Mouse (Mus musculus): ENCODE measurements at regions not wholly inside any gene's neighbourhood (a gene's known extent, or its start where the extent isn't known, plus 50 kb on each side); places are given as distances from the start of the nearest gene placed in this dataset.

DNA sequence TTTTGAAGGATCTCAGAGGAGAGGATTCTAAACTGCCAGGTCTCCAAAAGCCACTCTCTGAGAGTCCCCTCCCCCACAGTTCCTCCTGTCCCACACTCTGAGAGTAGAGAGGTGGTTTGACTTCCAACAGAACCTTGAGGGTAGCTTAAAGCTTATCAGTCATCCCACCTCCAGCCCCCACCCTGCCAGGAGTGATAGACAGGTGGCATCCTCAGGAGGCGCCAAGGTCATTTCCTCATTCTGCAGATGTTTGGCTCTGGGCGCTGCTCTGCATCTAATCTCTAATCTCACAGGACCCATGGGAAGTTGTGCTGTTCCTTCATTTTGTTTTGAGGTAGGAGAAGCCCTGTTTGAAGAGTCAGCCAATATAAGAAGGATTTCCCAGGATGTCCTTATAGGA lies 96.2 kb downstream of the Hes1 start:
- no peak for DNase-seq

DNA sequence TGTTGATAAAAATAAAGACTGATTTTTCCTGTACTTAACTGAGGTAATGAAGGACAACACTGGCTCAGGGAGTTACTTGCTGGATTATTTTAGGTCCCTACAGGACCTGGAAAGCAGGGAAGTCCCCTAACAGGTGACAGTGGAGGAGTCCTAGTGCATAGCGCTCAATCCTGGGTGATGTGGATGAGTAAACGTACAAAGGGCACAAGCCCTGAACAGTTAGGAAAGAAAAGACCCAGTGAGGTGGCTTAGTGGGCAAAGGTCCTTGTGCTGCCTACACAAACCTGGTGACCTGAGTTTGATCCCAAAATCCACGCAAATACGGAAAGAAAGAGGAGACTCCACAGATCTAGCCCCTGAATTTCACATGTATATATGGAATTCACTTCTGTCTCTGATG lies 99.1 kb downstream of the Hes1 start:
- no peak for DNase-seq

DNA sequence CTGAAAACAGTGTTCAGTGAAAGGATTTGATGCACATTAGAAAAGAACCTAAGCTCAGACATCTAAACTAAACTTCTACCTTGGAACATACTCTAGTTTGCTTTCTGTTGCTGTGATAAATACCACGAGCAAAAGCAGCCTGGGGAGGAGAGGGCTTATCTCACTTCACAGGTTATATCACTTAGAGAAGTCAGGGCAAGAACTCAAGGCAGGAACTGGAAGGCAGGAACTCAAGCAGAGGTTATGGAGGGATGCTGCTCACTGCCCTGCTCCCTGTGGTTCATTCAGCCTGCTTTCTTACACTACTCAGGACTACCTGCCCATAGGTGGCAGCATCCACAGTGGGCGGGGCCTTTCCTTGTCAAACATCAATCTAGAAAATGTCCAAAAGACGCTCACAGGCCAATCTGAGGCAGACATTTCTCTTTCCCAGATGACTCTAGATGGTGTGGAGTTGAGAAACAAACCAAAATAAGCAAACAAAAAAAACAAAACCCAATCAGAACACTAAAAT lies 101.5 kb downstream of the Hes1 start:
- no peak for DNase-seq

DNA sequence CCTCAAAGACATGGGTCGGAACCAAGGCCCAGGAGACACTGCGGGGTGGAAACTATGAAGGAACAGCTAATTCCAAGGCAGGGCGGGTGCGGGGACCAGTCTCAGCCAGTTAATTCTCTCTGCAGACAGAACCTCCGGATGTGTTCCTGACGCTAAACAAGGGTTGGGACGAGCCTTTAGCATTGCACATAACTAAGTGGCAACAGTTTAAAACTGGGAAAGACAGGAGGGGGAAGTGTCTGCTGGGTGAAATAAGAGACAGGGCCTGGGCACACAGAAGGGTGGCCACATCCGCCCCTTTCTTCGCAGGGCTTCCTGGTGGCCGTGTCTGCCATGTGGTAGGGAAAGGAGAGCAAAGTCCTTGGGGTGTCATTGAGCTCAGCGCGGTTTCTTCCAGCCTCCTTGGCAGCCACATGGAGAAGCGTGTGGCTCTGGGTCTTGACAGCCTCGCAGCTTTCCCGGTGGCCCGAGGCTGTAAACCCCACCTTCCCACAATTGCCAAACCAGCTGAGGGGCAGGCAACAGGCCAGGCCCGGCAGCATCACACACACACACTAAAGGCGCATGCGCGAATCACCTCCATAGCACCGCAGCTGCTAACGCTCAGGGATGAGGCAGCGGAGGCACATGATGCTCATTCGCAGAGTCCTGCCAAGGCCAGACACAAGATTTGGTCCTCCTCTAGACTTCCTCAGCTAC lies 95.8 kb downstream of the Cpn2 start:
- peak; percentile 46 to 58 for DNase-seq

DNA sequence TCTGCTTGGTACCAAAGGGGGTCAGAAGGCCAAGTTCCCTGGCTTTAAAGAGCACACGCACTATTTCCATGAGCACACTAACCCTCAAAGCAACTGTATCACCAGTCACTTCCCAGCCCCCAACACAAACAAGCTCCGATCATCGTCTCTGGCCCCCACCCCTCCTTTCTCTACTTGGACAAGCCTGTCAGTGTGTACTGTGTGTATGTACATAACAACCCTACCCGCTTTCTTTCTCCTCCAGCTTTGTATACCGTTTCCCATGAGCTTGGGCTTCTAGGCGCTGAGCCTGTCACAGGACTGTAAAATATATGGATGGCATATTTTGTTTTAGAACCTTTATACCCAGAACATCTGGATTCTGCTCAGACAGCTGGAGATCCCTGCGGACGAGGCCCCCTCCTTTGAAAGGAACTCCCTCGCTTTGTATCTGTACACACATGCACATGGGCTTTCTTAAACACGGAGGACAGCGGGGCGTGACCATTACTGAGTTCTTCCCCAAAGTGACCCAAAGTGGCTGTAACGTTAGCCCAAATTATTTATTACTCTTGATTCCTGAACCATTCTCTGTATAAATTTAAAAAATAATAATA lies 95.1 kb downstream of the Cpn2 start:
- DNase-seq = no peak

DNA sequence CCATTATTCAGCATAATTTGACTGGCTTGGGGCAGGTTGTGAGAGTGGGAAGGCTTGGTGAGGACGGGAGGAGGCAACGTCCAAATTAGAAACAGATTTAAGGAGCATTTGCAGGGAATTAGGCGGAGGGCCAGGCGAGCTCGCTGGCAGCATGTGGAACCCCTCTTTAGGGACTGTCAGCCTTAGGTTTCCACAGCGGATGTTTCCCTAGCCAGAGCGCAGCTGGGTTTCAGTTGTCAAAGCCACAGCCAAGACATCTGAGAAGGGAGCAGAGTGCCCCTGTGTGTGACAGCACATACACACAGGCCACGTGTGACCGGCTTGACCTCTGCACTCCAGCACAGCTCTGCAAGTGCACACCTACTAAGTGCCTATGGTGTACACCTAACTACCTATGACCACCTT lies 94.5 kb downstream of the Cpn2 start:
- DNase-seq = peak in 1 of 2 experiments; percentile 44

DNA sequence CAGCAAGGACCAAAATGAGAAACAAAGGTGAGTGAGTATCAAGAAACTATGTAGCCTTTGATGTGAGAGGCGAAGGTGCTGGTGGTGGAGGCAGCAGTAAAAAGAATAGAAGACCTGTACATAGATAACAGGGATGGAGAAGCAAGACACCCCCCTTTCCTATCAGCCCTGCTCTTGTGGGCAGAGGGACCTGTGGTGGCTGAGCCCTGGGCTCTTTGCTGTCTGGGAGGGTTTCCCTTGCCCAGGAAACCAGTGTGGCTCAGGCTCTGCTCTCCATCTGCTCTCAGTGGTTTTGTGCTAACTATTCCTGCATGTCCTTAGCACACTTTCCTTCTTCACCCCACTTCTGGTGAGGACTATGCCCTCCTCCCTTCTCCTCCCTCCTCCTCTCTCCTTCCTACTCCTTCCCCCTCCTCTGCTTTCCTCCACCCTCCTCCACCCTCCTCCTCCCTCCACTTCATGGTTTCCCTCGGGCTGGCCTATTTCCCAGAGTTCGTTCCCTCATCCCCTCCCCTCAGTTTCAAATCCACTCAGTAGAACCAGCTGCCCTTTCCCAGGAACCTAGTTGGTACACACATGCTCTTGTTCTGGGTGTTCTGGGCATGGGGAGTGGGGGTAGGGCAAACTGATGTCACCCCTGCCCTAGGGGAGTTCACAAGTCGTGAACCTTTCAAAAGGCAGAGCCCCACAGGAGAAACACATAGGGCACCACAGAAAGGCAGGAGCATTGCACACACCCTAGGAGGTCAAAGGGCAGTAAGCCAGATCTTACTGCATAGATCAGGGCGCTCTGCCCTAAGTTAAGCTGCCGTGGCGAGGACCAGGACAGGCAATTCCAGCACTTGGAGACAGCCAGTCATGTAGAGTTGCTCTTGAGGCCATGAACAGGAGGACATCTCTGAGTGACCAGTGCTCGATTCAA lies 93.1 kb downstream of the Cpn2 start:
- DNase-seq = peak; percentile 55 to 70

DNA sequence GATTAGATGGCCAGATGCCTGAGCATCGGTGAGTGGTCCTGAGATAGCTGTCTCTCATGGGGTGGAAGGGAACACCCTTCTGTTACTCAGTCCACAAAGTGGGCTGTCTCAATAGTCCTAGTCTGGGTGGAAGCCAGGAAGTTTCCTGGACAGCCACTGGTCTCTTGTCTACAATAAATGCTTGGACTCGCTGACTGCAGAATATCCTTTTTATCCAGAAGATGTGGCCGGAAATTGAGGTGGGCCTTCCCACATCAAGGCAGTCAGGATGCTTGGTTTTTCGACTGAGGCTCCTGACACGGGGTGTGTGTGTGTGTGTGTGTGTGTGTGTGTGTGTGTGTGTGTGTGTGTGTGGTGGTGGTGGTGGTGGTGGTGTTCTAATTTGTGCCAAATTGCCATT lies 91.0 kb downstream of the Cpn2 start:
- DNase-seq = no peak

DNA sequence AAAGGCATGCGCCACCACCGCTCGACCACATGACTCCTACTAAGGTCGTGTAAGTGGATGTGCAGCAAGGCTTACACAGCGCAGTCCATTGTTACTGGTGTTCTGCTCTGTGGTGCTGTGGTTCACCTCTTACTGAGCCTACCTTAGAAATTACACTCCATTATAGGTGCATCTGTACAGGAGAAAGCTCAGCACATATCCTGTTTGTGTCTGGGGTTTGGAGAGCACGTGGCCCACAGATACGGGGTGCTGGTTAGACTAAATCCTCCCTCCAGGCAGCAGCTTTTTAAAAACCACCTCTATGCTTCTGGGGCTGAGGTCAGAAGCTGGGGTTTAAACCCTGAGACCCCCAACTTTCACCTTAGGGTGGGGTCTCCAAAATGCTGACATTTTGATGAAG lies 89.5 kb downstream of the Cpn2 start:
- DNase-seq = no peak

DNA sequence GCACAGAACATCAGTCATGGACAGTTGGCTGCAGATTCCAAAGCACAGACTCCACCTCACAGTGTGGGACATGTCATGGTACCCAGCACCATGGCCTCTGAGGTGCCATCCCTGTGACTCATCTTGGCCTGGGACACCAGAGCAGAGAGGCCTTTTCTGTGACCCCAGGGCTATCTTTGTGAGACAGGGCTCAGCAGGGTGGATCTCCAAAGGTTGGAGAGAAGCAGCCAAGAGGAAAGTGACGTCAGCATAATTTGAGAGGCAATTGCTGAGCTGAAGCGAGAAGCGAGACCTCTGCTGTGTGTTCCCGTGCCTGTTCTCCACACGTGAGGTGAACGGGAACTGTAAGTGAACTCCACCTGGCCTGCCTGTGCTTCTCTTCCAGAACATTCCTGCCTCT lies 88.7 kb downstream of the Cpn2 start:
- no peak for DNase-seq

DNA sequence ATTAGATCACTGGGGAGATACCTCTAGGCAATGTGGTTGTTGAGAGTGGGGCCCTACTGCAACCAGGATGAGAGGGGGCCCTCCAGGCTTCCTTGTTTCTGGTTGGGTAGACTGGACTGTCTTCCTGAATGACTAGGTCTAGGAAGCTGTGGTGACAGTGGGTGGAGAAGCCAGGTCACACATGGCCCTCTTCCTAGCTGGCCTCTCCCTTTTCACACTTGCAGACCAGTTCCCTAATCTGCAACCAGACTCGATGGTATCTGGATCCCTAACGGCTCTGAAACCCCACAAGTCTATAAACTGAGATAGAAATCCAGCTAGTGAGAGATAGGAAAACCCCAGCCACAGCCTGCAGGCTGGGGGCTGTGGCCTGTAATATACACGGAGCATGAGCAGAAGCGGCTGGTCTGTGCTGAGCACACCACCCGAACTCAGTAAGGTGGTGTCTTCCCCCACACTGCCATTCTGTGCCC lies 87.8 kb downstream of the Cpn2 start:
- no peak for DNase-seq

DNA sequence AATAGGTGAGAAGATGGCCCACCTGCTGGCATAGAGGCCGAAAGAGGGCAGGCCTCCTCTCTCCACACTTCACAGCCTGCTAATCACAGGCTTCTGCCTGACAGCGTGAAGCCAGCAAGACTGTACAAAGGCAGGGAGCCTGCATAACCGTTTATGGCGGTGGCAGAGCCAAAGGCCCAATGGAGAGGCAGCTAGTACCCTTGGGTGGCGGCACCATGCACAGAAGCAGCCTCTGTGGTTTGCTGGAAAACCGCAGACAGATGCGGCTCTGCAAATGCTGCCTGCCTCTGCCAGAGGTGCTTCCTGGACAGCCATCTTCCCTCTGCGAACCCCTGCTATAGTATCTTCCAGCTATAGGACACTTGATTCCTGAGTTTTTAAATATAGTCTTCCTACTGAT lies 86.2 kb downstream of the Cpn2 start:
- no peak for DNase-seq

DNA sequence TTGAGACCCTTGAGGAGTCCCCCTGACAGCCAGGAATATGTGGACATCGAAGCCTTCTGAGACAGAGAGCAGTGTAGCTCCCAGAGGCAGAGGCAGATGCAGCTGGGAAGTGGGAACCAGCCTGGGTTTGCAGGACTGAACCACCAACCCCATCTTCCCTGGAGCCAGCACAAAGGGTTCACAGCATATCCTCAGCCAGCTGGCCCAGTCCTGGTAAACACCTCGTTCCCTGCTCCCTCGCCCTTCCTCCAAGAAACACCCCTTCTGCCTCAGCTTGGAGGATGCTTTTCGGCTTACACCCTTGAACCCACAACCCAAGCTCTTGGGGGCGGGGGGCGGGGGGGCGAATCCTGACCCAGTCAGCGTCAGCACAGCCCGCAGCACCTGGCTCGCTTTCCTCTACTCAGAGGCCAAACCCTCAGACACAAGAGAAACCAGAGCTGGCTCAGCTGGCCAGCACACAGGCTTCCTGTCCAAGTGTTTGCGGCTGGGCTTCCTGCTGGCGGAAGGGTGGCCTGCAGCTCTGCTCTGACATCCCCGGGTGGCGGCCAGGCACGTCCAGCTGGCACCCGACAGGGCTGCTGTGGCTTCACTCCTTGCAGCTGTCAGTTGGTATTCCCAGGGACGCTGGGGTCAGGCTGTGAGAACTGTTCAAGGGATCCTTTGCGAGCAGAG lies 82.6 kb downstream of the Cpn2 start:
- peak; percentile 87 to 91 for DNase-seq

DNA sequence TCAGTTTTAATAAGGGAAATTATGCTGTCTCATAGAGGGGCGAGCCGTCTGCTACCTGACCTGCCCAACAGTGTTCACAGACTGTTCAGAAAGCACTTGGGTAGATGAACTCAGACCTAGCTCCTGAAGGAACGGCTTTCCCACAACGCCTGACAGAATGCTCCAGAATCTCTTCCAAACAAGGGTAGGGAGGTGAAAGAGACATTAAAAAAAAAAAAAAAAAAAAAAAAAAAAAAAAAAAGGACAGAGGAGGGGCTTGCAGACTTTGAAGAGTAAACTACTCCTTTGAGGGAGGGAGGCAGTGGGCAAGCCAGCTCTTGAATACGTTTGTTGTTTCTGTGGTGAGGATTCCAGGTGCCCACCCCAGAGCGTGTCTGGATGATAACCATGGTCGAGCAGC lies 81.6 kb downstream of the Cpn2 start:
- no peak for DNase-seq

DNA sequence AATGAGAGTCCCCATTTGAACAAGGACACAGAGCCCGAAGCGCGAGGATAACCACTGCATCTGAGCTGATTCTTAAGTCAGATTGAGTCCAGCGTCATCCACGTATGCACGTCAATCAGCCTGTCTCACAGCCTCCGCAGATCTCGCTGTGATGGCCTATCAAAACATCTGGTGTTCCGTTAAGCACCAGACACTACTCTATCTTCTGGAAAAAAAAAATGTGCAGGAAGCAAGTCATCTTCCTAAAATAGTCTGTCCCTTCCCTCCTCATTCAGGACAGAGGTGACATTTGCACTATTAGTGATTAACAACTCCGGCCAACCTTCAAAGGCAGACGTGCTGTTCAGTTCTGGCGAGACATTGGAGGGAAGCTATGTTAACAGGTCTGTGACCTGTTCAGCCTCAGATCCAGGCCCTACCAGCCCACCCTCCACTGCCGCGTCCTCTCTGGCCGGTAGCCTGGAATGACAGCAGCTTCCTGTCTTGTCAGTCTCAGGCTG lies 81.0 kb downstream of the Cpn2 start:
- DNase-seq = peak; percentile 60 to 68

DNA sequence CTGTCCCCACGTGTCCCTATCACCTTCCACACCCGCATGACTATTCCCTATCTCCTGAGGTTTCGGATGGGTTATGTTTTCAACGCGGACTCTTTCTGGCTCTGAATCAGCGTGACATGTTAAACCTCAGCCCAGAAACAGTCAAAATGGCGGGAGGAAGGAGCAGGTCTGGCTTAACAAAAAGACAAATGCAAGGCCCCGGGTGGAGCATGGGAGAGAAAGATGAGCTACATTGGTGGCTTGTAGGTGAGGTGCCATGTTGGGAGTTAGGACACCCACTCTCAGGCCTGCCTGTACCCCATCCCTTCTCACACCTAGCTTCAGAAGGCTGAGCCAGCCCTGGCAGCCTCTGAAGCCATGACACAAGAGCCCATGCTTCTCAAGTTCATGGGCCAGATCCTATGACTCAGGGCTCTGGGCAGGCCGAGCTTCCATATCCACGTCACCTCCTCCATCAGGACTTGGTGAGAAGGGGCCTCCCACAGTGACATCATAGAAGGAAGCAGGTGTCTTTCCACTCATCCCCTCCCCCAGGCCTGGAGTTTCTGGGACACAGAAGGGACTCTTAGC lies 80.5 kb downstream of the Cpn2 start:
- DNase-seq = peak; percentile 67 to 80

DNA sequence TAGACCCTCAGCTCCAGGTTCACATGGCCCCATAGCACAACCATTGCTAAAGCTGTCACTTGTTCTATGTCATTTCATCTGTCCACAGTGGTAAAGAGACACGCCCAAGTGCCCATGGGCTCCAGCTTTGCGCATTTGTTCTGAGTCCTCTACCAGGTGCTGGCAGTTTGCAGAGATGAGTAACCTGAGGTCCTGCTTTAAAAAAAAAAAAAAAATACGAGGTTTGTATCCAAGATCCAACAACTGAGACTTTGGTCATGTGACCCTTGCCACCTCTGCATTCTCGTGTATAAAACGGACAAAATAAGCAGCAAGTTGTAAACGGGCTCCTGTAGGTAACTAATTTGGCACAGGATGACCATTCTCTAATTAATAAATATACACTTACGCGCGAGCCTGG lies 79.9 kb downstream of the Cpn2 start:
- DNase-seq = no peak

DNA sequence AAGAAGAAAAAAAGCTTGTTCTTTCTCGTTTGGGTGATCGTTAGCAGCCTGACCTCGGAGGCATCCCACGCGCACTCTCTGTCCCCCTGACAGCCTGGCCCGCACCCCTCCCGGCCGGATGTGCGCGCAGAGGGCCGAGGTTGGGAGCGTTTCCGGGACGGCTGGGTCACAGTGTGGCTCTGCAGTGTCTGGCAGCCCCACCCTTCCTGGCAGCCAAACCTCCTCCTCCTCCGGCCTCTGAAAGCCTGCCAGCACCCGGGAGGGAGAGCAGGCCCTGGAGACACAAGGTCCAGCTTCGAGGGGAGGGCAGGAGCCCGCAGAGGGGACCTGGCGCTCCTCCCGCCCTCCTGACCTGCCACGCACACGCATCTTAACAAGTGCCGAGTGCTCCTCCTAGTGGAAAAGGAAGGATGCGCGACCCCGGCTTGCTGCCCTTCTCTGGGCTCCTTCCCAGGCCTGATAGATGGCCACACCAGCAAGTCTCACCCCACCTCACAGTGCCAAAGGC lies 79.3 kb downstream of the Cpn2 start:
- peak; percentile 98 to 99 for DNase-seq

DNA sequence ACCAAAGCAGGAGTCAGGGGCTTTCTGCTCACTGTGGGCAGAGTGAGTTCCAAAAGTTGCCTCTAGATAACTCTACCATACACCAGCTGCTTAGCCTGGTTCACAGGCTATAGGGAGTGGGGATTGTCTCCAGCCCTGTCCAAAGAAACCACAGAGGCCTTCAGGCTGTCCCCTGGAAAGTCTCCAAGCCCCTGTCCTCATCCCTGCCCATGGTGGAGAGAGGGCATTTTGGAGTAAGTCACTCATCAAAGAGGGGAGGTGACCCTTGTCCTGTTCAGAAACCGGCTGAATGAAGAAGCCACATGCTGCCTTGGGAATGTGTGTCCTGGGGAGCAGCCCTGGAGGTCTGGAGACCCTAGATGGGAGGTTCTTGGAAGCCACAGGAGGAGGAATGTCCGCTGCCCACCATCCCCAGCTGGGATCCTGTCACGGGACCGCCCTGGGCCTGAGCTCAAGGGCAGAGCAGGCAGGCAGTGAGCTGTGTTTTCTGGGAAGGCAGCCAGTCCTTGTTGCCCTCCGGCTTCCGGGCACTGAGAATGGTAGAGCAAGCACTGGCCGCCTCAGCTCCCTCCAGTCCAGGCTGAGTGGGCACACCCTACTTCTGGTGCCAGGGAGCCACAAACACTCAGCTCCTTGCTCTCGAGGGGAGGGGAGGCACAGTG lies 78.4 kb downstream of the Cpn2 start:
- DNase-seq = peak; percentile 89 to 94

DNA sequence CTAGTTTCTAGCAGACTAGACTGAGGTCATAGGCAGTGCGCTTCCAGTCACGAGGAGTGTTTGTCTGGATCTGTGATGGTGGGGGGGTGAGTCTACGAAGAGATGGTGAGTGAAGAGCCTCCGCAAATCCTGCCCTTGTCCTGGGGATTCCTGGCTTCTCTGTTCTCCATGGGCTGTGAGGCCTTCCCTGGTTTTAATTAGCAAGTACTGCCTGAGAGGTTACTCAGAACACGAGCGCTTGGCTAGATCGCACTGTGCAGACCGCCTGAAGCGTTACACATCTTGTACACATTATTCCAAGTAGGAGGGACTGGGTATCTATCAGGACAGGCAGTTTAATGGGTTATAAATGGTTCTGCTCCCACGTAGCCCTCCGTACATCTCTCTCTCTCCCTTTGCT lies 76.9 kb downstream of the Cpn2 start:
- no peak for DNase-seq

DNA sequence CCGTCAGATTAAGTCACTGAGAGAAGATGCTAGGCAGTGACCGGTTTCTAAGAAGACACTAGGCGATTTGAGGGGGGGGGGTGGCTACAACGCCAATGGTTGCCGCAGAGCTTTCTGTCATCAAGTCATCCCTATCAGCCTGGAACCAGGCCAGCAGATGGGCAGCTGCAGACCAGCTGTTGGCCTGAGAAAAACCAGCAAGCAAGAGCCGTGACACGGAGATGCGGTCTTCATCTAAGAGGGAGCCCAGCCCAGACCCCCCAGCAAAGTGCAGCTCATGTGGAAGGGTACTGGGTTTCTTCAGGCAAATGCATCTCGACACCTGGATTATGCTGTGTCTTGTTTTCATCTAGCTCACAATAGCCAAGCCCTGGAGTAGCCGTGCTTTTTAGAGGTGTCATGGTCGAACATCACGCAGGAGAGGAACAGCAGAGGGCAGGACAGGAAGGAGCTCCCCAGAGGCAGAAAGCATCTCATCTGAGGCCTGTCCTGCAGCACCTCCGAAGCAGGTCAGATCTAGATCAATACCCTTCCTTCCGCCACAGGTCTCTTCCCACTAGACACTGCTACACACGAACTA lies 76.3 kb downstream of the Cpn2 start:
- DNase-seq = no peak
